Mouse (Mus musculus): ENCODE measurements at regions not wholly inside any gene's neighbourhood (a gene's known extent, or its start where the extent isn't known, plus 50 kb on each side); places are given as distances from the start of the nearest gene placed in this dataset.

GRCm38 (mm10) chr1:129219098-129219497 is 54.0 kb upstream of the Thsd7b start:
- DNase-seq, result no peak

- no peak for DNase-seq
These were observed 64.3 kb upstream of the Thsd7b start for GRCm38 (mm10) chr1:129208806-129209205.

GRCm38 (mm10) chr1:129208406-129208805 is 64.7 kb upstream of the Thsd7b start:
- peak in 1 of 2 experiments; percentile 1 for DNase-seq

GRCm38 (mm10) chr1:129207674-129208073 is 65.4 kb upstream of the Thsd7b start:
- no peak for DNase-seq

- DNase-seq, result no peak
These were observed 92.8 kb upstream of the Thsd7b start for GRCm38 (mm10) chr1:129180174-129180759.

- no peak for DNase-seq
These were observed 103.2 kb upstream of the Thsd7b start for GRCm38 (mm10) chr1:129169936-129170335.

- DNase-seq, result no peak
These were observed 122.5 kb upstream of the Thsd7b start for GRCm38 (mm10) chr1:129150643-129151042.

- no peak for DNase-seq
These were observed 124.2 kb upstream of the Thsd7b start for GRCm38 (mm10) chr1:129148733-129149388.

GRCm38 (mm10) chr1:129146395-129147094 is 126.6 kb upstream of the Thsd7b start:
- no peak for DNase-seq

- DNase-seq, result no peak
These were observed 134.3 kb upstream of the Thsd7b start for GRCm38 (mm10) chr1:129138783-129139182.

- no peak for DNase-seq
These were observed 166.0 kb upstream of the Thsd7b start for GRCm38 (mm10) chr1:129106961-129107557.

- DNase-seq, result no peak
These were observed 172.1 kb upstream of the Thsd7b start for GRCm38 (mm10) chr1:129100997-129101396.

- DNase-seq, result no peak
These were observed 194.8 kb upstream of the Thsd7b start for GRCm38 (mm10) chr1:129078274-129078673.

GRCm38 (mm10) chr1:129057182-129057581 is 215.9 kb upstream of the Thsd7b start:
- DNase-seq, result no peak

- DNase-seq, result no peak
These were observed 217.8 kb upstream of the Thsd7b start for GRCm38 (mm10) chr1:129055252-129055651.

- DNase-seq, result no peak
These were observed 239.4 kb upstream of the Thsd7b start for GRCm38 (mm10) chr1:129033707-129034106.

GRCm38 (mm10) chr1:129005899-129006298 is 267.2 kb upstream of the Thsd7b start:
- DNase-seq, result peak; percentile 11 to 12

GRCm38 (mm10) chr1:129002286-129002685 is 270.8 kb upstream of the Thsd7b start:
- DNase-seq, result no peak

GRCm38 (mm10) chr1:129001766-129002165 is 271.3 kb upstream of the Thsd7b start:
- no peak for DNase-seq

GRCm38 (mm10) chr1:128999741-129000517 is 273.2 kb upstream of the Thsd7b start:
- DNase-seq, result peak in 1 of 2 experiments; percentile 10

- peak; percentile 15 to 19 for DNase-seq
These were observed 278.4 kb upstream of the Thsd7b start for GRCm38 (mm10) chr1:128994655-128995054.

GRCm38 (mm10) chr1:128983411-128983810 is 289.7 kb upstream of the Thsd7b start:
- DNase-seq, result peak; percentile 14 to 22

GRCm38 (mm10) chr1:128975586-128975985 is 297.5 kb upstream of the Thsd7b start:
- peak; percentile 42 to 67 for DNase-seq
